Mouse (Mus musculus) gastrocnemius, adult 8-10 months (tissue): Measurements from ENCODE around the gene A530016L24Rik. TPM values are rescaled to one million over a fixed set of nuclear protein-coding genes. Genes with fewer than 3 reads are reported as not detected.

Experiments used
- DNase-seq, 2 experiments: peaks; one replicate each; pipeline ENCODE4 v3.0.0; 2022; ENCODE audit warnings: low spot score in 2 of 2
- total RNA-seq, 4 experiments: library from RNA; stranded (reverse); gene quantifications; 2 replicates each; pipeline ENCODE4 v1.2.4; 2022

A530016L24Rik gene
- total RNA-seq, 4 experiments from 2014 or later: 0.97 to 3.9 (median 2.4) TPM

- no peak for DNase-seq
Observed at GRCm38 (mm10) chr12:112503003-112503771, 13.9 kb downstream of the A530016L24Rik start.

GRCm38 (mm10) chr12:112506267-112506666 lies 17.0 kb downstream of the A530016L24Rik start:
- no peak for DNase-seq

- no peak for DNase-seq
Observed at GRCm38 (mm10) chr12:112507264-112507663, 18.0 kb downstream of the A530016L24Rik start.

GRCm38 (mm10) chr12:112507984-112508383 lies 18.7 kb downstream of the A530016L24Rik start:
- DNase-seq: no peak

GRCm38 (mm10) chr12:112510365-112510732 lies 21.1 kb downstream of the A530016L24Rik start:
- DNase-seq: no peak

GRCm38 (mm10) chr12:112510733-112511372 lies 21.6 kb downstream of the A530016L24Rik start:
- DNase-seq: no peak

GRCm38 (mm10) chr12:112514897-112515296 lies 25.6 kb downstream of the A530016L24Rik start:
- DNase-seq: no peak

GRCm38 (mm10) chr12:112516697-112517337 lies 27.6 kb downstream of the A530016L24Rik start, which contains the start of gene Tmem179:
Gene Tmem179 (minus strand): TSS chr12:112516747.
- DNase-seq: no peak

GRCm38 (mm10) chr12:112518105-112518504 lies 28.9 kb downstream of the A530016L24Rik start:
- no peak for DNase-seq

- no peak for DNase-seq
Observed at GRCm38 (mm10) chr12:112533758-112534157, 44.5 kb downstream of the A530016L24Rik start.

GRCm38 (mm10) chr12:112537233-112537632 lies 48.0 kb downstream of the A530016L24Rik start:
- DNase-seq: no peak

GRCm38 (mm10) chr12:112538356-112538755 lies 49.1 kb downstream of the A530016L24Rik start:
- DNase-seq: no peak

GRCm38 (mm10) chr12:112539466-112539965 lies 50.3 kb downstream of the A530016L24Rik start:
- no peak for DNase-seq

GRCm38 (mm10) chr12:112540321-112540720 lies 51.1 kb downstream of the A530016L24Rik start:
- no peak for DNase-seq

GRCm38 (mm10) chr12:112541483-112542091 lies 52.3 kb downstream of the A530016L24Rik start:
- no peak for DNase-seq

GRCm38 (mm10) chr12:112542257-112542919 lies 53.1 kb downstream of the A530016L24Rik start:
- DNase-seq: no peak

- DNase-seq: peak; percentile 62 to 72
Observed at GRCm38 (mm10) chr12:112542920-112543300, 53.7 kb downstream of the A530016L24Rik start.

- no peak for DNase-seq
Observed at GRCm38 (mm10) chr12:112543941-112544340, 54.7 kb downstream of the A530016L24Rik start.

- DNase-seq: peak; percentile 16 to 34
Observed at GRCm38 (mm10) chr12:112544946-112545701, 55.9 kb downstream of the A530016L24Rik start.

- DNase-seq: no peak
Observed at GRCm38 (mm10) chr12:112546110-112546509, 56.9 kb downstream of the A530016L24Rik start.
